Mouse (Mus musculus): ENCODE measurements around the gene Dse.

Dse gene

GRCm38 (mm10) chr10:34127392-34128378, 79.8 kb downstream of the Dse start, which contains the start of gene Calhm6:
Calhm6 (minus strand) TSS chr10:34127984.
- peak; percentile 59 for DNase-seq

GRCm38 (mm10) chr10:34118421-34118820, 89.1 kb downstream of the Dse start:
- no peak for DNase-seq

- no peak for DNase-seq
Measured at GRCm38 (mm10) chr10:34117770-34118169, 89.7 kb downstream of the Dse start.

- DNase-seq: no peak
Measured at GRCm38 (mm10) chr10:34117131-34117530, 90.4 kb downstream of the Dse start.

DNA sequence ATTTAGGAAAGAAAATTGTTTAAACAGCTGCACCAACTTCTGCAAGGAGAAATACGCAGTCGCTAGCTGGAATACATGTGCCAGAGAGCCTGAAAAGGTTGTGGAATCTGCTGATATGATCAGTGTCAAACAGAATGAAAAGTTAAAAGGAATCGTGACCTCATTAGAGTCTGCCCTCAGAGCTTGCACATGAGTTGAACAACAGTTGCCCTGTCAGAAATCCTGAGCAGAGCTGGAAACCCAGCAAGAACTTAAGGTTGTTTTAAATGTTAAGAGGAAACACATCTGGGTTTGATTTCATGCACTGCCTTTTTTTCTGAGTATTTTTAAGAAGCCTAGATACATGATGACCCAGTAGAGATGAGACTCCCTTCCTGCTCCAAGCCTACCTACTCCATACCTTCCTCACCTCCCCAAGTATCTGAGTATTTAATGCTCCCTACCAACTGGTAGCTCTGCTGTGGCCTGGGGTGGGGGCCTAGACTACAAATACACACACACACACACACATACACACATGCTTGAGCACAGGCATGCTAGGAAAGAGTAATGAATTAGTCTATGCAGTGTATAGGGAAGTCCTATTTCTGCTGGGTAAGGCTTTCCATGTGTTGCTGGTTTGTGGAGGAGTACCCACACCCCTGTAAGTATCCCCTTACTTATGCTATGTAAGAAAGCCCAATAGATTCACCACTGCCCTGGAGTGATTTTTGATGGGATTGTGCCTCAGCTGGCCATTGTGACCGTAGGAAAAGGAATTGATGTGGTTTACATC, 95.4 kb downstream of the Dse start:
- no peak for DNase-seq

DNA sequence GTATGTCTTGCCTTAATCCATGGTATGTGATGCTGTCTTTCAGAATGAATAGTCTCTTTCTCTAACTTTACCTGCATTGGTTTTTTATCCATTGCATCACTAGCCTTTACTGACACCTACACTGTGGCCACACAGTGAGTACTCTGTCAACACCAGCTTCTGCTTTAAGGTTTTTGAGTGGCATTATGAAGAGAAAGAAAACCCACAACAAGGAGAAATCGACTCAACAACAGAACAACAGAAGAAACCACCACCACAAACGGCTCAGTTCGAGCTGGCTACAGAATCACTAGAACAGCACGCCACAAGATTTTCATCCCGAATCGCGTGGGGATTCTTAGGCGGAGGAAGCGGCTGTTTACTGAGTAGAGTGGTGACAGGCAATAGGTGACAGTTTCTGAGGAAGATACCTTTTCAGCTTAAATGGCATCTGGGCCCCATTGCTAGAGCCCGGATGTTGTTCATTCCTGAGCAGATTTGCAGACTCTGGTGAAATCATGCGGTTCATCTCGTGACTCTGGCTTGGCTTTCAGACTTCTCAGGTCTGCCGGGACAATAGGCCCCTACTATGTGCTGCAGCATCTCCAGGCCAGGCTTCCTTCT, 96.6 kb downstream of the Dse start:
- no peak for DNase-seq

Data from kidney, postnatal 10 days (tissue).